Mouse (Mus musculus) G1E (cell line): ENCODE results near the gene Cacna1a. TPM values are rescaled to one million over a fixed set of nuclear protein-coding genes. Genes with fewer than 3 reads are reported as not detected.

Source experiments
- ATAC-seq: 2 replicates; pipeline ENCODE4 v1.8.0; 2016; ENCODE audit warnings: mild to moderate bottlenecking; ENCODE audit not compliant: insufficient number of reproducible peaks, poor library complexity, low FRiP score, severe bottlenecking; ENCODE audit errors: extremely low read depth
- DNase-seq: peaks from one replicate; pipeline ENCODE4 v3.0.0; 2012; ENCODE audit warnings: low spot score
- H3K27me3 ChIP-seq: 2 replicates; pipeline ENCODE4 v1.6.1; 2012; ENCODE audit warnings: mild to moderate bottlenecking, low read length, inconsistent platforms; ENCODE audit not compliant: insufficient read depth
- H3K36me3 ChIP-seq: replicated peaks from 2 replicates; pipeline ENCODE3; 2012; ENCODE audit warnings: mild to moderate bottlenecking, inconsistent platforms
- H3K4me1 ChIP-seq: 2 replicates; pipeline ENCODE4 v1.6.1; 2012; ENCODE audit warnings: low read depth, low read length, inconsistent platforms, mixed read lengths; ENCODE audit not compliant: insufficient read depth
- H3K4me3 ChIP-seq: 2 replicates; pipeline ENCODE4 v1.5.1; 2012; ENCODE audit warnings: low read depth, mild to moderate bottlenecking, inconsistent platforms, low read length, moderate library complexity, mixed read lengths
- H3K9me3 ChIP-seq: replicated peaks from 2 replicates; pipeline ENCODE4 v1.6.1; 2012; ENCODE audit warnings: inconsistent platforms
- CTCF ChIP-seq: IDR thresholded peaks from 2 replicates; pipeline ENCODE4 v1.5.1; 2012; ENCODE audit warnings: low read depth, low read length, inconsistent platforms, mixed read lengths
- GATA1 ChIP-seq: IDR thresholded peaks from 2 replicates; pipeline ENCODE4 v1.6.1; 2012; ENCODE audit warnings: borderline replicate concordance, low read length, inconsistent platforms, mixed read lengths
- GATA2 ChIP-seq: IDR thresholded peaks from 2 replicates; pipeline ENCODE4 v1.6.1; 2012; ENCODE audit warnings: low read depth, low read length, inconsistent platforms, borderline replicate concordance
- POLR2AphosphoS5 ChIP-seq: IDR thresholded peaks from 2 replicates; pipeline ENCODE4 v1.6.1; 2012; ENCODE audit warnings: low read depth, low read length, inconsistent platforms; ENCODE audit not compliant: insufficient replicate concordance
- TAL1 ChIP-seq: conservative IDR thresholded peaks from 2 replicates; pipeline ENCODE4 v1.6.1; 2012; ENCODE audit warnings: low read depth, low read length, inconsistent platforms, mixed read lengths
- polyA plus RNA-seq: library from polyadenylated mRNA; stranded (reverse); fragments of >175 nt; gene quantifications from 2 replicates; pipeline ENCODE4 v1.2.3, GENCODE M21; 2012
- total RNA-seq, 2 experiments: library from RNA; stranded (forward) in 1 of 2; stranded (reverse) in 1 of 2; fragments of 200-1000 nt in 1 of 2; fragments of >200 nt in 1 of 2; fragmentation: Nextera tagmentation in 1 of 2; gene quantifications; 2 replicates each; pipeline ENCODE4 v1.2.3; 2014 to 2017

The Cacna1a gene
- total and polyA plus RNA-seq, 3 experiments, result 0.23 to 31.7 (median 1.0) TPM

DNA sequence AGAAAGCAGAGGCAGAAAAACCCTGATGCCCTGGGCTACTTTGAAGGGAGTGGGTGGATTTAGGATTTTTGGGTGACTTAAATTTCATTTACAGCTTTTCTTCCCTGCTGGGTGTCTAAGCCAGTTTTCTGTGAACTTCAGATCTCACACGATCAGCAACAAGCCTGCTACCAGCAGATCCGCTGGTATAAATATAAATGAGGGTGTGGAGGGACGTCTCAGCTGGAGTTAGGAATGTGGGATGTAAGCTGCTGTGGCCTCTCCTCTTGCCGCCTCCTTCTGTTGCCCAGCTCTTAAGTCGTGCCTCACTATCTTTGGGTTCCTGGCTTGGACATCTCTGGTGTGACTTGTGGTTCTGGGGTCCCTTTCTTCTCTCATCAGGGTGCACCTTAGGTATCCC, 41.3 kb downstream of the Cacna1a start:
- H3K4me1 ChIP-seq, result no peaks in the 10 kb centered on the region
- H3K4me3 ChIP-seq, result no peak overlapping the region
- no peak for TF ChIP-seq TAL1
- TF ChIP-seq CTCF, result no peak
- DNase-seq (no peak), ATAC-seq (no peak)
- H3K9me3 ChIP-seq, result no peaks in the 10 kb centered on the region
- H3K36me3 ChIP-seq, result no peaks in the 10 kb centered on the region
- no peaks in the 10 kb centered on the region for H3K27me3 ChIP-seq

- Histone ChIP-seq H3K27me3 (no peaks in the 10 kb centered on the region; the same call in 1 of the 2 replicates), H3K4me1 (no peaks in the 10 kb centered on the region), H3K36me3 (no peaks in the 10 kb centered on the region), H3K4me3 (no peak overlapping the region), H3K9me3 (no peaks in the 10 kb centered on the region)
- DNase-seq (no peak), ATAC-seq (no peak)
- TF ChIP-seq TAL1 (no peak), GATA1 (no peak), CTCF (no peak), POLR2AphosphoS5 (no peak), GATA2 (no peak)
Observed at GRCm38 (mm10) chr8:84435370-84435769, 47.1 kb downstream of the Cacna1a start.

DNA sequence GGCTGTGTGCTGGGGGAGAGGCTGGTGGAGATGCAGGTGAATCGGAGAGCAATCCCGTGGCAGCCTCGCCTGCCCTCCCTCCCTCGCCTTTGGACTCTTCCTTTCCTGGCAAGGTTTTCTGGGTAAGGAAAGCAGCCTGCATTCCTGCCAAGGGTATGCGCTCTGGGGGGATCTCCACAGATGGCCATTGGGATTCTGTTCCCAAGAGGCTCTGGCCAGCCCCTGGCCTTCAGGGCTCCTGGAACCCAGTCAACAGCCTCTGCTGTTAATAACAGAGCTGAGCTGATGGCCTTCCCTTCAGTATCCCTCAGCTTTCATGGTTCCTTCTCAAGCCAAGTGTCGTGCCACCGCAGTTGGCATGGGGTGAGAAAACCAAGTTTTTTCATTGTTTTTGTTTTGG, 51.6 kb downstream of the Cacna1a start:
- H3K4me1 ChIP-seq, result no peaks in the 10 kb centered on the region
- no peaks in the 10 kb centered on the region for H3K9me3 ChIP-seq
- no peak overlapping the region for H3K4me3 ChIP-seq
- no peaks in the 10 kb centered on the region for H3K36me3 ChIP-seq
- H3K27me3 ChIP-seq, result no peaks in the 10 kb centered on the region; the same call in 1 of the 2 replicates
- TF ChIP-seq GATA2 (no peak), CTCF (no peak), GATA1 (no peak), TAL1 (no peak), POLR2AphosphoS5 (no peak)
- DNase-seq (no peak), ATAC-seq (no peak)

- no peak for ATAC-seq
- H3K9me3 ChIP-seq, result no peaks in the 10 kb centered on the region
- no peak overlapping the region for H3K4me3 ChIP-seq
- no peaks in the 10 kb centered on the region for H3K36me3 ChIP-seq
- H3K27me3 ChIP-seq, result no peaks in the 10 kb centered on the region; the same call in 1 of the 2 replicates
- no peaks in the 10 kb centered on the region for H3K4me1 ChIP-seq
- no peak for TF ChIP-seq POLR2AphosphoS5
- TF ChIP-seq GATA1, result no peak
- TF ChIP-seq GATA2, result no peak
- no peak for TF ChIP-seq CTCF
- no peak for TF ChIP-seq TAL1
- no peak for DNase-seq
Observed at GRCm38 (mm10) chr8:84442043-84442442, 53.8 kb downstream of the Cacna1a start.

DNA sequence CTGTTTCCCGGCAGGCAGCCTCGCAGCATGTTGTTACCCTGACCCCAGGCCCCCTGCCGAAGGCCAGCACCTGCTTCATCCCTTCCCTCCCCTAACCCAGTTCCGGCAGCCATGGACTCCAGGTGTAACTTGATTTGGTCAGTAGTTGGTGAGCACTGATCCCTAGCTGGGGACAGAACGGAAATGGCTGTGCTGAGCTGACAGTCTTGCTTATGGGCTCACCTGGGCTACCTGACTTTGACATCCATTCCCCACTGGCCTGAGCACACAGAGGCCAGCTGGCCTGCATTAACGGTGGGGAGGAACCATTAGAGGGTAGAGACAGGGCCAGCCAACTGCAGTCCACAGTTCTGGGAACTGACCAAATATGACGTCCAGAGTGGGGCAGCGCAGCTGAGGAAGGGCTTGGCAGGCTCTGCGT, 58.3 kb downstream of the Cacna1a start:
- Histone ChIP-seq H3K27me3 (peaks cover 2% of the 10 kb centered on the region; the same call in 1 of the 2 replicates), H3K9me3 (no peaks in the 10 kb centered on the region), H3K4me3 (no peak overlapping the region), H3K36me3 (no peaks in the 10 kb centered on the region), H3K4me1 (no peaks in the 10 kb centered on the region)
- ATAC-seq (no peak), DNase-seq (no peak)
- TF ChIP-seq CTCF, result no peak
- TF ChIP-seq TAL1, result no peak
- TF ChIP-seq GATA2, result no peak
- no peak for TF ChIP-seq GATA1

GRCm38 (mm10) chr8:84454532-84454931, 66.3 kb downstream of the Cacna1a start:
- TF ChIP-seq GATA2, result no peak
- no peak for TF ChIP-seq CTCF
- no peak for TF ChIP-seq TAL1
- no peak for TF ChIP-seq GATA1
- TF ChIP-seq POLR2AphosphoS5, result no peak
- DNase-seq (peak; percentile 65), ATAC-seq (no peak)
- H3K4me3 ChIP-seq, result no peak overlapping the region
- H3K27me3 ChIP-seq, result no peaks in the 10 kb centered on the region; the same call in 1 of the 2 replicates
- H3K36me3 ChIP-seq, result no peaks in the 10 kb centered on the region
- no peaks in the 10 kb centered on the region for H3K9me3 ChIP-seq
- H3K4me1 ChIP-seq, result no peaks in the 10 kb centered on the region

DNA sequence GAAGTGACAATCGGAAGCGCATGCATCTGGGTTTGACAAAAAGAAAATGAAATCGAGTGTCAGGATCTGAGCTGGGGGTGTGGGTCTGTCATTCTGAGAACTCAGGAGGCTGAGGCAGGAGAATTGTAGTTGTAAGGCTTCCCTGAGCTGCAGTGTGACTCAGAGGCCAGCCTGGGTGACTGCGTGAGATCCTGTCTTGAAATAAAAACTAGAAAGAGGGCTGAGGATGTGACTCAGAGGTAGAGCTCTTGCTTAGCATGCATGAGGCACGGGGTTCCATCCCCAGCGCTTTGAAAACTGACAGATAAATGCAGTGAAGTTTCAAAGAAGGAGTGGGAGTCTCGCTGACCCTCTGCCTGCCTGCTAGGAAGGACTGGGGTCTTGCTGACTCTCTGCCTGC, 70.6 kb downstream of the Cacna1a start:
- DNase-seq, result no peak
- H3K9me3 ChIP-seq, result peaks cover 11% of the 10 kb centered on the region
- H3K27me3 ChIP-seq, result no peaks in the 10 kb centered on the region; the same call in 1 of the 2 replicates
- TF ChIP-seq GATA1 (no peak), TAL1 (no peak)
- H3K4me1 ChIP-seq, result no peaks in the 10 kb centered on the region
- no peaks in the 10 kb centered on the region for H3K36me3 ChIP-seq
- ATAC-seq, result no peak
- no peak overlapping the region for H3K4me3 ChIP-seq
